Mouse (Mus musculus) cerebellum, adult (tissue): ENCODE measurements at regions not wholly inside any gene's neighbourhood (a gene's known extent, or its start where the extent isn't known, plus 50 kb on each side); places are given as distances from the start of the nearest gene placed in this dataset.

Experiments
- ATAC-seq: cut with Nextera tagmentation; 2 replicates; pipeline ENCODE4 v1.9.2; 2017; ENCODE audit warnings: mild to moderate bottlenecking, moderate library complexity, mixed read lengths; ENCODE audit not compliant: insufficient number of reproducible peaks, low FRiP score, low TSS enrichment

GRCm38 (mm10) chr6:93397074-93397473, 453.8 kb upstream of the Adamts9 start:
- ATAC-seq, result no peak

- no peak for ATAC-seq
Observed at GRCm38 (mm10) chr6:93395952-93396351, 452.7 kb upstream of the Adamts9 start.

GRCm38 (mm10) chr6:93395296-93395695, 452.0 kb upstream of the Adamts9 start:
- ATAC-seq, result no peak

GRCm38 (mm10) chr6:93393551-93393950, 450.3 kb upstream of the Adamts9 start:
- ATAC-seq, result no peak

- no peak for ATAC-seq
Observed at GRCm38 (mm10) chr6:93392402-93392801, 449.1 kb upstream of the Adamts9 start.

- no peak for ATAC-seq
Observed at GRCm38 (mm10) chr6:93391166-93391565, 447.9 kb upstream of the Adamts9 start.

GRCm38 (mm10) chr6:93371341-93371740, 428.0 kb upstream of the Adamts9 start:
- no peak for ATAC-seq

- no peak for ATAC-seq
Observed at GRCm38 (mm10) chr6:93363846-93364245, 420.6 kb upstream of the Adamts9 start.

GRCm38 (mm10) chr6:93353353-93354125, 410.2 kb upstream of the Adamts9 start:
- no peak for ATAC-seq

- ATAC-seq, result no peak
Observed at GRCm38 (mm10) chr6:93349936-93350700, 406.8 kb upstream of the Adamts9 start.

- ATAC-seq, result no peak
Observed at GRCm38 (mm10) chr6:93348141-93348540, 404.8 kb upstream of the Adamts9 start.

- no peak for ATAC-seq
Observed at GRCm38 (mm10) chr6:93328683-93329082, 385.4 kb upstream of the Adamts9 start.

- no peak for ATAC-seq
Observed at GRCm38 (mm10) chr6:93327930-93328329, 384.6 kb upstream of the Adamts9 start.

GRCm38 (mm10) chr6:93323881-93324280, 380.6 kb upstream of the Adamts9 start:
- no peak for ATAC-seq

- ATAC-seq, result no peak
Observed at GRCm38 (mm10) chr6:93314625-93315024, 371.3 kb upstream of the Adamts9 start.

- ATAC-seq, result no peak
Observed at GRCm38 (mm10) chr6:93305176-93305575, 361.9 kb upstream of the Adamts9 start.

- ATAC-seq, result no peak
Observed at GRCm38 (mm10) chr6:93297975-93298374, 354.7 kb upstream of the Adamts9 start.

- ATAC-seq, result no peak
Observed at GRCm38 (mm10) chr6:93291711-93292110, 348.4 kb upstream of the Adamts9 start.

- ATAC-seq, result no peak
Observed at GRCm38 (mm10) chr6:93288421-93288820, 345.1 kb upstream of the Adamts9 start.

GRCm38 (mm10) chr6:93285796-93286195, 342.5 kb upstream of the Adamts9 start:
- ATAC-seq, result no peak

- ATAC-seq, result no peak
Observed at GRCm38 (mm10) chr6:93281530-93281929, 338.2 kb upstream of the Adamts9 start.
